Mouse (Mus musculus) embryonic facial prominence, embryonic 10.5 days (tissue): ENCODE measurements around the gene Stxbp6. TPM values are rescaled to one million over a fixed set of nuclear protein-coding genes. Genes with fewer than 3 reads are reported as not detected.

Experiments used
- DNase-seq: peaks from one replicate; pipeline ENCODE4 v3.0.0-alpha.2; 2017; ENCODE audit warnings: low spot score
- H3K27ac ChIP-seq: fragments of 300-500 bp; sonication (generic); replicated peaks from 2 replicates; pipeline ENCODE4 v1.5.1; 2016; ENCODE audit warnings: mild to moderate bottlenecking
- H3K27me3 ChIP-seq: fragments of 300-500 bp; sonication (generic); replicated peaks from 2 replicates; pipeline ENCODE4 v1.6.1; 2016; ENCODE audit warnings: low read depth, mild to moderate bottlenecking; ENCODE audit not compliant: poor library complexity, severe bottlenecking
- H3K36me3 ChIP-seq: fragments of 300-500 bp; sonication (generic); replicated peaks from 2 replicates; pipeline ENCODE4 v1.6.1; 2016; ENCODE audit warnings: mild to moderate bottlenecking, moderate library complexity
- H3K4me1 ChIP-seq: fragments of 300-500 bp; sonication (generic); 2 replicates; pipeline ENCODE4 v1.6.1; 2016
- H3K4me3 ChIP-seq: fragments of 300-500 bp; sonication (generic); 2 replicates; pipeline ENCODE4 v1.5.1; 2016; ENCODE audit warnings: mild to moderate bottlenecking, moderate library complexity
- H3K9me3 ChIP-seq: fragments of 300-500 bp; sonication (generic); 2 replicates; pipeline ENCODE4 v1.6.1; 2016; ENCODE audit warnings: mild to moderate bottlenecking
- whole genome bisulfite sequencing: fragments of 180-500 bp; shearing (Covaris S2); methylation state at CpG from one replicate; pipeline ENCODE4 v1.1.7; 2016; 5-methylcytosine and 5-hydroxymethylcytosine counted together
- polyA plus RNA-seq: library from polyadenylated mRNA; unstranded; fragments of >200 nt; fragmentation: Nextera tagmentation; extraction: Ambion mirVana; gene quantifications from 2 replicates; pipeline ENCODE4 v1.2.1, GENCODE M21; 2016

The Stxbp6 gene
- polyA plus RNA-seq, 1 experiment from 2014 or later: 11.9 TPM

DNA sequence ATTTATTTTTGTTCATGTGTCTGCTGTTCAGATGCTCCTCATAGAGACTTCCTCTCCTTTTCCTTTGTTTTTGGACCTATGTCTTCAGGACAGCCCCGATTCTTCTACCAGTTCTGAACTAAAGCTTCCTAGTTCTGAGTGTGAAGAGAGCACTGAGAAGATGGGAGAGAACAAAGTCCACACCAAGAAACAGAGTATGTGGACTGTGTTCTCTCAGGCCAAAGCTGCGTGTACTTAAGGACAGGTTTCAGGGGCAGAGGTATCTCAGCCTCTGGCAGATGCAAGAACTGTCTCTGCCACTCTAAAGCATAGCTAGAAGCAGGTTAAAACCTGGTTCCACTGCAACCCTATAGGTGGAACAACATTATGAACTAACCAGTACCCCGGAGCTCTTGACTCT lies 151.2 kb downstream of the Stxbp6 start:
- WGBS: 92% methylated on average over 3 of the region's 3 CpGs

DNA sequence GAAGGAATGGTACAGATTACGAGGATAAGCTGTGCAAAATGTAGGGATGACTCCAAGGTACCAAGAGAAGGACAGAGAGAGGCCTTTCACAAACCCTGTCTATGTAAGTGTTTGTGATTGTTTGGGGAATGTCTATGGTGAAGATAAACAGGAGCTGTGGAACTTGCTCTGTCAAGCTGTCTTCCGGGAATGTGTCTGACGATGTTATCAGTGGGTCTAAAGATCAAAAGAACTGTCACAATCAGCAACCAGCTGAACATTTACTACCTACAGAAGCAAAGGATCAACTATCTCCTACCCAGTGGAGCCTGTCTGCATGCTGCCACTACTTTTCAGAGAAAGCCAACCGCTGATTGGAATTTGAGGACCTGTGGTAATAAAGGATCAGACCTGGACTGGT lies 152.3 kb downstream of the Stxbp6 start:
- H3K27ac ChIP-seq: no peak overlapping the region
- H3K4me3 ChIP-seq: no peak overlapping the region
- H3K4me1 ChIP-seq: no peaks in the 10 kb centered on the region
- no peak for DNase-seq
- H3K27me3 ChIP-seq: no peaks in the 10 kb centered on the region
- H3K9me3 ChIP-seq: no peaks in the 10 kb centered on the region
- 69% methylated on average over 4 of the region's 4 CpGs for WGBS
- no peaks in the 10 kb centered on the region for H3K36me3 ChIP-seq

More for the DNA sequence above, 151.2 kb downstream of the Stxbp6 start:
- H3K4me1 ChIP-seq: peaks cover 3% of the 10 kb centered on the region
- H3K36me3 ChIP-seq: no peaks in the 10 kb centered on the region
- H3K4me3 ChIP-seq: no peak overlapping the region
- H3K9me3 ChIP-seq: no peaks in the 10 kb centered on the region
- H3K27me3 ChIP-seq: no peaks in the 10 kb centered on the region
- no peak overlapping the region for H3K27ac ChIP-seq
- DNase-seq: no peak

DNA sequence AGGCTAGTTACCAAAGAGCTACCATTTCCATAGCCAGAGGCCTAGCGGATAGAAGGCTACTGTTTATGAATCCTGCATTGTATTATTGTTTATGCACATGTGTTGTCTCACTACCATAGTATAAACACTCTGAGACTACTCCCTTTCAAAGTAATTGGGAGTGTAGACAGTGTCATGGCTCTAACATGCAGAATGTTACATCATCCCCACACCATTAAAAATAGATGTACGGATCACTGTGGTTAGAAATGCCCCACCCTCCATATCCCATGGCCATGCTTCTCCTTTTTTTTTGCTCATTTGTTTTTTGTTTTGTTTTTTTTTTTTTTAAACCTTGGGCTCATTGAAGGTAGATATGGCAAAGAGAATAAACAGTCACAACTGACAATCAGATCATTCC lies 154.9 kb downstream of the Stxbp6 start:
- Histone ChIP-seq H3K4me1 (no peaks in the 10 kb centered on the region), H3K27ac (no peak overlapping the region), H3K4me3 (no peak overlapping the region), H3K9me3 (no peaks in the 10 kb centered on the region), H3K36me3 (no peaks in the 10 kb centered on the region), H3K27me3 (no peaks in the 10 kb centered on the region)
- no peak for DNase-seq
- 94% methylated on average over 2 of the region's 2 CpGs for WGBS

DNA sequence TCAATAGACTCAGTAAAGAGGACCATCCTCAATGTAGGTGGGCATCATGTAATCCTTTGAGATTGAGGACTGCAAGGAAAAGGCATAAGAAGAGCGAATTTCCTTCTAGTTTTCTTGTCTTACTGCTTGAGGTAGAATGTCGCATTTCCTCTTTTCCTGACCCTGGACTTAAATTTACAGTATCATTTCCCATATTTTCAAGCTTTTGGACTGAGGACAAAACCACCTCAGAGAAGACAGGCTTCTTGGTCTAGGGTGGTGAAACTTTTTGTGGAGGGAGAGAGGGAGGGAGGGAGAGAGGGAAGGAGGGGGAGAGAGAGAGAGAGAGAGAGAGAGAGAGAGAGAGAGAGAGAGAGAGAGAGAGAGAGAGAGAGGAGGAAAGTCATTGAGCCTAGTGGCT lies 155.6 kb downstream of the Stxbp6 start:
- Histone ChIP-seq H3K27ac (no peak overlapping the region), H3K27me3 (no peaks in the 10 kb centered on the region), H3K4me1 (no peaks in the 10 kb centered on the region), H3K9me3 (no peaks in the 10 kb centered on the region), H3K36me3 (no peaks in the 10 kb centered on the region), H3K4me3 (no peak overlapping the region)
- WGBS: 93% methylated on average over 2 of the region's 2 CpGs
- no peak for DNase-seq

DNA sequence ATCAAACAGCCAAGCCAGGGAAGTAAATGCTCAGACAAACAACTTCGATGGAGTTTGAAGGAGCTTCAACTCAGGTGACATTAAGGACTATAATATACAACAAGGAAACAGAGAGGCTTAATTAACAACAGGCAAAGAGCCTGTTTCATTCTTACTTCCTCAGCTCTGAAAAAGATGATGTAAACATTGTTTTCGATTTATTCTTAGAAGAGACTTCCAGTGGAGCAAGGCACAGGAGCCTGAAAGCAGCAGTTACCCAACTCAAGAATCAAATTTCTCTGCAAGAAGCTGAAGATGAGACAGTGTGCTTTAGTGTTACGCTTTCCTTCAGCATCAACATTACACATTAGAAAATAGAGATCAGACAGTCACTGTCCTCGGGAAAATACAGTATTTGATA lies 160.7 kb downstream of the Stxbp6 start:
- no peaks in the 10 kb centered on the region for H3K27me3 ChIP-seq
- no peak overlapping the region for H3K4me3 ChIP-seq
- 85% methylated on average over 4 of the region's 4 CpGs for WGBS

DNA sequence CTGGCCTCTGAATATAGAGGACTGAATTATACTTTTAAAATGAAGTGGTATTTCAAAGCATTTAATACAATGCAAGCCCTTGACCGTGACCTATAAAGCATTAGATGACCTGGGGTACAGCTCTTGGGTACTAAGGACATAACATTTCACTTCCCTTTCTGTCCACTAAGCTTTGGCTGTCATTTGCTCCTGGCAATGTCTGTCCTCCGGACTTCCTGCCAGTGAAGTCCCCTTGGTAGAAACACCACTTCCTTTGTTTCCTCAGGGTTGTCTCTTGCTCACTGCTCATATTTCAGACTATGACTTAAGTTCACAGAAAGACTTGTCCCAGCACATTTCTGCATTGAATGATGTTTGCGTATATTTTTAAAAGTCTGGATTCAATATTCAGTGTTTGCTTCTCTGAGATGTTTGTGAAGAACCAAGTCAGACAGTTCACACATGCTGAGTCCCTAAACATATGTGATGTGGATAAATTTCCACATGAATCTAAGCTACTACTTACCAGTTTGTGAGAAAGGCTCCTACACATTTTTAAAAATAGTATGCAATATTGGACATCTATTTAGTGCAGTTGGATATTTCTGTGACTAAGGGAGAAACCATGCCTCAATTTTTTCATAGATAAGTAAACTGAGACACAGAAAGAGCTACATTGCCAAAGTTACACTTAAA lies 166.3 kb downstream of the Stxbp6 start:
- H3K36me3 ChIP-seq: no peaks in the 10 kb centered on the region
- no peaks in the 10 kb centered on the region for H3K9me3 ChIP-seq
- H3K27ac ChIP-seq: no peak overlapping the region
- no peaks in the 10 kb centered on the region for H3K27me3 ChIP-seq
- WGBS: 57% methylated on average over 3 of the region's 3 CpGs
- 0 out of 2 replicates have a peak, but pooled peaks cover 4% of the 10 kb centered on the region for H3K4me1 ChIP-seq
- H3K4me3 ChIP-seq: no peak overlapping the region
- DNase-seq: no peak

More for the DNA sequence above, 160.7 kb downstream of the Stxbp6 start:
- Histone ChIP-seq H3K36me3 (no peaks in the 10 kb centered on the region), H3K4me1 (no peaks in the 10 kb centered on the region), H3K27ac (no peak overlapping the region), H3K9me3 (no peaks in the 10 kb centered on the region)
- DNase-seq: no peak

DNA sequence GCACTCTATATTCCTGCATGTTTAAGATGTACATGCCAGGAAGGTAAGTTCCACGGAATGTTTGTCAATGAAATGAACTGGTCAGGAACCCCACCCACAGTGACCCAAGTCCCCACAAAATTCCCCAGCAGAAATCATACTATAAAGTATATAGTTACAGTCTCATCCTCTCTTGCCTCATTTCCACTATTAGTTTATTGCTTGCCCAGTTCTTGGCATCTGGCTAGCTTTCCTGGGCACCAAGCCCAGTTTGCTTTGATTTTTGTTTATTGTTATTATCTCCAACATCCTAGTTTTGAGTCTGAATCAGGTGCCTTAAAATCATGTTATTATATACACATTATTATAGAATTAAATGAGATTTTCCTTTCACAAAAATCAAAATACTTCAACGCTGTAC lies 168.5 kb downstream of the Stxbp6 start:
- Histone ChIP-seq H3K9me3 (no peaks in the 10 kb centered on the region), H3K36me3 (no peaks in the 10 kb centered on the region), H3K4me1 (0 out of 2 replicates have a peak, but pooled peaks cover 4% of the 10 kb centered on the region), H3K4me3 (no peak overlapping the region), H3K27me3 (no peaks in the 10 kb centered on the region), H3K27ac (no peak overlapping the region)
- WGBS: 92% methylated on average over 2 of the region's 2 CpGs
- no peak for DNase-seq

DNA sequence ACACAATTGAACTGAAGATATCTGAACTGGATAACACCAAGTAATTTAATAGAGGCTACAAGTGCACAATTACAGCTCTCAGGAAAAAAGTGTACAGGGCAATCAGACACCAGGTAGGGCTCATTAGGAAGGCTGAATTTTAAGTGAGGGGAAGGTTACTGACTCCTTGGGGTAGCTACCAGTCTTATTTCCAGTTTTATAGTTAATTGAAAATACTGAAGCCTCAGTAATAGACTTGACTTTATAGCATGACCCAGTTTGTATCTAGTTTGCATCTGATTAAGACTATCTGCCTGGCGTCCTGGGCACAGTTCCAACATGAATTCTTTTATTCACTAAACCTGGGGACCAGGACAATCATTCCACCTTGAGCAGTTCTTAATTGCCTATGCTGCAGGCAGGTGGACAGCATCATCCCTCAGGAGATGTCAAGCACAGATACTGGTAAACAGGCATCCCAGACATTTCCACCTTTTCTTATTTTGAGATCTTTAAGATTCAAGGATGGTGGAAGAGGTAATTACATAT lies 171.2 kb downstream of the Stxbp6 start:
- H3K36me3 ChIP-seq: no peaks in the 10 kb centered on the region
- no peak for DNase-seq
- no peaks in the 10 kb centered on the region for H3K9me3 ChIP-seq
- H3K4me3 ChIP-seq: no peak overlapping the region
- 0 out of 2 replicates have a peak, but pooled peaks cover 4% of the 10 kb centered on the region for H3K4me1 ChIP-seq
- no peaks in the 10 kb centered on the region for H3K27me3 ChIP-seq
- H3K27ac ChIP-seq: no peak overlapping the region
- 77% methylated on average over 1 of the region's 1 CpGs for WGBS

DNA sequence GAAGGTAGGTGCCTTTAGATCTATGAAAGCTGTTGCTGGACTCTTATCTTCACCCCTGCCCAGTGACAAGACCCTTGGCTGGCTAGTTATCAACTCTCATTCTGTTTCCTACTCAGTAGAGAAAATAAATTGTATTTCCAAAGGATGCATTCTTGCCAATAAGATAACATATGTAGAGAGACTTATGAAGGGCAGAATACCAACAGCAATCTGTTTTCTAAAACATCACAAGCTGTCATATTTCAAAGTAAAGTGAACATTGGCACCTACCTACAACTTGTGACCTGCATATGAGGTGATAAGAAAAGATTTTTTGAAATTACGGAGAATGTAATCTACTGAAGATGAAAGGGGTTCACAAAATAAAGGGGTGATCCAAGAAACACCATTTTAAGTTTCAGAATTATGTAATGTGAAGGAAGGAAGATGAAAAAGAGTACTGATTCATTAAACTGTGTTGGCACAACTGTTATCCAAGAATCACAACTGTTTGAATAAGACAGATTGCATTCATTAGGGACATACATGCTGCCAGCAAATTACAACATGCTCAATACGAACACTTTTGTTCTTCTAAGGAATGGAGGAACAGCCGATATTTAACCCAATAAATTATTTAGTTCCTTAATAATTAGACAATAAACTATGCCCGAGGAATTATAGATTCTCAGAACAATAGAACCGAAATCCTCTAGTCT lies 175.2 kb downstream of the Stxbp6 start:
- Histone ChIP-seq H3K36me3 (no peaks in the 10 kb centered on the region), H3K4me1 (no peaks in the 10 kb centered on the region), H3K27ac (no peak overlapping the region), H3K9me3 (no peaks in the 10 kb centered on the region), H3K4me3 (no peak overlapping the region), H3K27me3 (no peaks in the 10 kb centered on the region)
- 90% methylated on average over 5 of the region's 5 CpGs for WGBS
- DNase-seq: no peak

DNA sequence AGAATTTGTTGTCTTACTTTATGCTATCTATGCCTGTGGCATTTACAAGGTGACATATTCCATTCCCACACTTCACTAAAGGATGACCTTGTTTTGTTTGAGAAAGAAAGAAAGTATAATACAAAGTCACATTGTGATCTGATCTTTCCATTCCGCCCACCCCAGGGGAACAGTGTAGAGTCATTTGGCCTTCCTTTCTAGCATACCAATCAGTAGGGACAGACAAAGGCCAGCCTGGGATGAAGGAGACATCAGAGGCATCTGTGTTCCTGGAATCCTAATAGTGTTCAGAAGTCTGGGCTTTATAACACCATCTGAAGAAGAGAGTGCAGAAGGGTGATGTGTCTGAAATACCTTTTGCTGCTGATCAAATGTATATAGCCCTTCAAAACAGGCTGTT lies 178.0 kb downstream of the Stxbp6 start:
- H3K36me3 ChIP-seq: no peaks in the 10 kb centered on the region
- no peaks in the 10 kb centered on the region for H3K27me3 ChIP-seq
- no peaks in the 10 kb centered on the region for H3K4me1 ChIP-seq
- no peaks in the 10 kb centered on the region for H3K9me3 ChIP-seq
- DNase-seq: no peak
- H3K4me3 ChIP-seq: no peak overlapping the region
- no peak overlapping the region for H3K27ac ChIP-seq
- 87% methylated on average over 1 of the region's 1 CpGs for WGBS

DNA sequence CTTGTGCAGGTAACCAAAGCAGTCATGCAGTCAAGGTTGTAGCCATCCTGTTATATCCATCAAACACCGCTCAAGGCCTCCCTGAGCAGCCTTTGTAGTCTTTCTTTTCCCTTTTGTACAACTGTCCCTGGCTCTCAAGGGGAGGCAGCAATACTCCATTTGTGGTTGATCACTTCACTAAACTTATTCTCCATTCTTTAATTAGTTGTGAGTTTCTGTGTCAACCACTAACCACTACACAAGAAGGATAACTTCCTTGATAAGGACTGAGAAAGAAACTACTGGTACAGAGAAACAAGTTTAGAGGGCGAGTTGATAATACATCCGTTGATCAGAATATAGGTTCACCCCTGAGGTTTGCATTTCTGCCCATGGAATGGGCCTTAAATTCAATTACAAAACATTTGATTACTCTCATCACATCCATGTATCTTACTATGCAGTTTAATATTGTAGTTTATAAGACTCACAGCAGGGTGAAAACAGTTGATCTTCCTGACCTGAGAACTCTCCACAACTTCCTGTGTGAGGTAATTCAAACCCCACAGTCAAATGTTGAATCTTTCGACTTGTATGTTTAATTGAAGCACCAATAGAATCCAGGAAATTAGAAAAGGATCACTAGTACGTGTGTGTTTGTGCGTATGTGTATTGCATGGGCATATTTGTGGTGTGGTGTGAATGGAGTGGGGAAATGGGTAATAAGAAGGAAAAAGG lies 184.7 kb downstream of the Stxbp6 start:
- DNase-seq: no peak
- Histone ChIP-seq H3K4me1 (peaks cover 8% of the 10 kb centered on the region; the same call in 1 of the 2 replicates), H3K4me3 (no peak overlapping the region), H3K36me3 (no peaks in the 10 kb centered on the region), H3K27ac (no peak overlapping the region), H3K27me3 (no peaks in the 10 kb centered on the region), H3K9me3 (no peaks in the 10 kb centered on the region)
- 88% methylated on average over 6 of the region's 6 CpGs for WGBS

DNA sequence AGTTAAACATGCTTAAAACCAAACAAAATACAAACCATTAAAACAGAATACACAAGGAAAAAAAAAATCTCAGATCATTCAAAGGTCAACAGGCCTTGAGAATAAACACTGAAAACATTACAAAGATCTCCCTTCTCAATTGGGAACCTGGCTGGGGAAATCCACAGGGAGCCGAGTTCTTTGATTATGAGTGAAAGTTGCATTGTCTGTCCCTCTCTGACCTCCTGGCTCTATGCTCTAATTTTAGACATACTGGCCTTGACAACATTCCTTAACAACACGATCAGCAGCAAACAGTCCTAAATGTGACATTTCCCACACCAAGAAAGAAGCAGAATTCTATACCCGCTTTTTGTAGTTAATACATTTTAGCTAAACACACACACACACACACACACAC lies 187.7 kb downstream of the Stxbp6 start:
- no peak for DNase-seq
- no peaks in the 10 kb centered on the region for H3K36me3 ChIP-seq
- no peak overlapping the region for H3K4me3 ChIP-seq
- no peaks in the 10 kb centered on the region for H3K27me3 ChIP-seq
- 44% methylated on average over 3 of the region's 3 CpGs for WGBS
- no peaks in the 10 kb centered on the region for H3K9me3 ChIP-seq
- no peak overlapping the region for H3K27ac ChIP-seq
- peaks cover 8% of the 10 kb centered on the region; the same call in 1 of the 2 replicates for H3K4me1 ChIP-seq
